24 mouse cellular contexts compared by ENCODE assay signal in genomic region chr1:184039301-184039700, GRCm38 (mm10). TPM values are rescaled to one million over a fixed set of nuclear protein-coding genes. Genes with fewer than 3 reads are reported as not detected.
DNase-seq lines count a peak whose midpoint lies in the region; ATAC-seq and TF ChIP-seq lines count a peak whose summit lies in the region.
"Had no signal": no experiment of that assay in that cellular context is flagged by ENCODE, and none has a peak within 500 bp of the region (broad histone marks: within the 10 kb centered on the region; RNA-seq: fewer than 3 reads in every experiment).

No protein-coding gene starts in this region.

- 0 out of 2 replicates have a peak overlapping the region, but pooled peaks have one; percentile 31 for H3K4me2 ChIP-seq in embryonic facial prominence, embryonic 13.5 days
- no peak overlapping the region for H3K4me2 ChIP-seq in heart, postnatal 0 days (ENCODE audit: low read depth, low read length)
- H3K4me2 ChIP-seq: embryonic facial prominence, embryonic 12.5 days; liver, embryonic 13.5 days had no signal

- H3K27ac ChIP-seq in embryonic facial prominence, embryonic 13.5 days = no peak overlapping the region
- no peak overlapping the region for H3K27ac ChIP-seq in embryonic facial prominence, embryonic 10.5 days (replicated peaks)
- H3K27ac ChIP-seq in heart, embryonic 10.5 days = 0 out of 2 replicates have a peak overlapping the region, but pooled peaks have one; percentile 88
- no peak overlapping the region for H3K27ac ChIP-seq in heart, postnatal 0 days (ENCODE audit: low read depth)
- no peak overlapping the region for H3K27ac ChIP-seq in testis, adult 2 months (ENCODE audit: control insufficient read depth, insufficient read depth, low read depth, low read length)
- H3K27ac ChIP-seq: embryonic facial prominence, embryonic 12.5 days; hindbrain, postnatal 0 days; liver, embryonic 13.5 days; stomach, postnatal 0 days had no signal

- 0 out of 2 replicates have a peak, but pooled peaks cover 9% of the 10 kb centered on the region for H3K36me3 ChIP-seq in embryonic facial prominence, embryonic 13.5 days
- peaks cover 4% of the 10 kb centered on the region; the same call in 1 of the 2 replicates for H3K36me3 ChIP-seq in embryonic facial prominence, embryonic 10.5 days (replicated peaks)
- peaks cover 27% of the 10 kb centered on the region for H3K36me3 ChIP-seq in heart, embryonic 10.5 days
- peaks cover 3% of the 10 kb centered on the region; the same call in 1 of the 2 replicates for H3K36me3 ChIP-seq in heart, postnatal 0 days (replicated peaks; ENCODE audit: control insufficient read depth, insufficient read depth, low read length)
- H3K36me3 ChIP-seq in testis, adult 2 months (ENCODE audit: control insufficient read depth, insufficient read depth, low read length) = no peaks in the 10 kb centered on the region
- H3K36me3 ChIP-seq: embryonic facial prominence, embryonic 12.5 days; liver, embryonic 13.5 days had no signal

- no peak overlapping the region for H3K4me3 ChIP-seq in embryonic facial prominence, embryonic 13.5 days
- H3K4me3 ChIP-seq in embryonic facial prominence, embryonic 10.5 days = no peak overlapping the region
- H3K4me3 ChIP-seq in heart, embryonic 10.5 days = no peak overlapping the region
- H3K4me3 ChIP-seq in heart, postnatal 0 days (ENCODE audit: low read depth, low read length) = no peak overlapping the region
- peak overlapping the region; percentile 70 for H3K4me3 ChIP-seq in testis, adult 2 months (ENCODE audit: control insufficient read depth, low read depth, low read length)
- H3K4me3 ChIP-seq: embryonic facial prominence, embryonic 12.5 days; erythroblast, embryonic 14.5 days; liver, embryonic 13.5 days had no signal

- no peak for ATAC-seq in embryonic facial prominence, embryonic 13.5 days (ENCODE audit: insufficient number of reproducible peaks, insufficient read depth, low FRiP score, low TSS enrichment, low read depth)
- no peak for ATAC-seq in heart, postnatal 0 days (ENCODE audit: insufficient read depth, low read depth)
- ATAC-seq: activated CD4-positive, CD25-positive, alpha-beta regulatory T cell, adult 4 months; forebrain, embryonic 14.5 days; hindbrain, postnatal 0 days; intestine, embryonic 16.5 days; midbrain, embryonic 16.5 days had no signal

- no peak for DNase-seq in embryonic facial prominence, embryonic 10.5 days (ENCODE audit: low spot score)
- no peak for DNase-seq in heart, embryonic 10.5 days (ENCODE audit: low spot score)
- DNase-seq in heart, adult 18-20 months = no peak
- peak; percentile 1 for DNase-seq in heart, postnatal 0 days (ENCODE audit: low spot score)
- no peak for DNase-seq in heart, postnatal 25 days (ENCODE audit: low spot score)
- DNase-seq in testis, postnatal 14 days (ENCODE audit: low spot score) = no peak
- DNase-seq: adrenal gland, adult 8-10 months; cerebellum, adult 18-20 months; cerebellum, postnatal 14 days; kidney, adult 9 months; kidney, postnatal 36 days; liver, embryonic 13.5 days; lung, adult 2 months; thymus, postnatal 14 days had no signal

- no peak for TF ChIP-seq EP300 in heart, postnatal 0 days (IDR thresholded peaks at IDR 0.05; ENCODE audit: low read depth)

- H3K9ac ChIP-seq in embryonic facial prominence, embryonic 13.5 days = no peak overlapping the region
- H3K9ac ChIP-seq in heart, postnatal 0 days (replicated peaks; ENCODE audit: low read depth, low read length) = no peak overlapping the region
- H3K9ac ChIP-seq: embryonic facial prominence, embryonic 12.5 days; liver, embryonic 13.5 days had no signal

- WGBS in embryonic facial prominence, embryonic 13.5 days = 94% methylated on average over 10 of the region's 10 CpGs
- whole genome bisulfite sequencing in embryonic facial prominence, embryonic 10.5 days = 90% methylated on average over 10 of the region's 10 CpGs
- WGBS in heart, embryonic 10.5 days = 85% methylated on average over 10 of the region's 10 CpGs
- WGBS in heart, postnatal 0 days = 90% methylated on average over 10 of the region's 10 CpGs

- no peak for TF ChIP-seq POLR2A in testis, adult 2 months (IDR thresholded peaks at IDR 0.05; ENCODE audit: control insufficient read depth, low read depth, low read length)

- intact Hi-C loops in heart, postnatal 25 days (cut with DNase I) = loop anchor here (5.0 to 10.0 kb wide), 3 partner anchors 133 to 696 kb away; partner anchors contain the start of gene Hlx

- TF ChIP-seq CTCF in heart, postnatal 0 days (IDR thresholded peaks at IDR 0.05; ENCODE audit: low read depth) = no peak
- TF ChIP-seq CTCF in testis, adult 2 months (IDR thresholded peaks at IDR 0.05; ENCODE audit: control insufficient read depth, insufficient read depth, insufficient replicate concordance, low read depth, low read length) = no peak

- peaks cover 22% of the 10 kb centered on the region for H3K4me1 ChIP-seq in embryonic facial prominence, embryonic 13.5 days
- peaks cover 38% of the 10 kb centered on the region for H3K4me1 ChIP-seq in embryonic facial prominence, embryonic 10.5 days
- H3K4me1 ChIP-seq in heart, embryonic 10.5 days = peaks cover 56% of the 10 kb centered on the region
- peaks cover 24% of the 10 kb centered on the region; the same call in 1 of the 2 replicates for H3K4me1 ChIP-seq in heart, postnatal 0 days (ENCODE audit: control insufficient read depth, insufficient read depth)
- H3K4me1 ChIP-seq in testis, adult 2 months (ENCODE audit: control insufficient read depth, insufficient read depth, low read length) = peaks cover 5% of the 10 kb centered on the region

- no peaks in the 10 kb centered on the region for H3K27me3 ChIP-seq in embryonic facial prominence, embryonic 13.5 days
- H3K27me3 ChIP-seq in embryonic facial prominence, embryonic 10.5 days (replicated peaks; ENCODE audit: low read depth, poor library complexity, severe bottlenecking) = peaks cover 13% of the 10 kb centered on the region; the same call in 1 of the 2 replicates
- no peaks in the 10 kb centered on the region for H3K27me3 ChIP-seq in heart, embryonic 10.5 days (ENCODE audit: insufficient read depth, poor library complexity, severe bottlenecking)
- H3K27me3 ChIP-seq in heart, postnatal 0 days (ENCODE audit: control insufficient read depth, insufficient read depth, low read length) = no peaks in the 10 kb centered on the region
- no peaks in the 10 kb centered on the region for H3K27me3 ChIP-seq in testis, adult 2 months (ENCODE audit: control insufficient read depth, insufficient read depth, low read length)
- H3K27me3 ChIP-seq: embryonic facial prominence, embryonic 12.5 days; liver, embryonic 13.5 days had no signal

- H3K9me3 ChIP-seq in embryonic facial prominence, embryonic 13.5 days = no peaks in the 10 kb centered on the region
- no peaks in the 10 kb centered on the region for H3K9me3 ChIP-seq in embryonic facial prominence, embryonic 10.5 days
- H3K9me3 ChIP-seq in heart, embryonic 10.5 days = no peaks in the 10 kb centered on the region
- H3K9me3 ChIP-seq in heart, postnatal 0 days (replicated peaks; ENCODE audit: control insufficient read depth, low read length) = no peaks in the 10 kb centered on the region
- H3K9me3 ChIP-seq: embryonic facial prominence, embryonic 12.5 days; liver, embryonic 13.5 days had no signal

RNA-seq across cellular contexts. Expression of gene 1700056E22Rik, which starts 5.2 kb away (rescaled TPM):
- polyA plus RNA-seq in embryonic facial prominence, embryonic 13.5 days (2015; fragmentation: Nextera tagmentation; extraction: Ambion mirVana) = 1.1 and 1.5 TPM in 2 replicates
- polyA plus RNA-seq in embryonic facial prominence, embryonic 10.5 days (2016; fragmentation: Nextera tagmentation; extraction: Ambion mirVana) = 0.58 and 1.1 TPM in 2 replicates
- 1.1 and 1.3 TPM in 2 replicates for polyA plus RNA-seq in heart, embryonic 10.5 days (2016; fragmentation: Nextera tagmentation; extraction: Ambion mirVana)
- total RNA-seq in heart, adult 18-20 months (2021) = 1 to 10 TPM in 1 of 2 experiments, under 1 TPM in 1; 0.55 to 1.6 TPM
- not detected in 2 replicates for total RNA-seq in heart, postnatal 0 days (2014; rRNA removed; ENCODE audit: low replicate concordance)
- 2.2 and 3.0 TPM in 2 replicates for polyA plus RNA-seq in heart, postnatal 0 days (2015; fragmentation: Nextera tagmentation; extraction: Ambion mirVana)
- under 1 TPM; 0.75 to 0.86 TPM for total RNA-seq in heart, postnatal 25 days (2021)
- polyA plus RNA-seq in testis, adult 2 months (2012; rRNA removed) = 77.0 and 101 TPM in 2 replicates

RNA-seq across cellular contexts. Expression of gene Dusp10, which starts 26.2 kb away (rescaled TPM):
- 13.1 and 14.1 TPM in 2 replicates for polyA plus RNA-seq in embryonic facial prominence, embryonic 13.5 days (2015; fragmentation: Nextera tagmentation; extraction: Ambion mirVana)
- polyA plus RNA-seq in embryonic facial prominence, embryonic 10.5 days (2016; fragmentation: Nextera tagmentation; extraction: Ambion mirVana) = 3.0 and 3.1 TPM in 2 replicates
- 8.5 and 12.3 TPM in 2 replicates for polyA plus RNA-seq in heart, embryonic 10.5 days (2016; fragmentation: Nextera tagmentation; extraction: Ambion mirVana)
- total RNA-seq in heart, adult 18-20 months (2021) = 1 to 10 TPM; 3.6 to 5.0 TPM
- 13.4 and 31.1 TPM in 2 replicates for total RNA-seq in heart, postnatal 0 days (2014; rRNA removed; ENCODE audit: low replicate concordance)
- 7.7 and 8.6 TPM in 2 replicates for polyA plus RNA-seq in heart, postnatal 0 days (2015; fragmentation: Nextera tagmentation; extraction: Ambion mirVana)
- 1 to 10 TPM; 7.4 to 8.6 TPM for total RNA-seq in heart, postnatal 25 days (2021)
- 36.6 and 42.7 TPM in 2 replicates for polyA plus RNA-seq in testis, adult 2 months (2012; rRNA removed)

Comparison
In these comparisons a context has a peak if more than half of its experiments do, and no peak if none do; other contexts are left out.
1. RNA of gene 1700056E22Rik, which starts 5.2 kb away (polyA plus RNA-seq): 77.0 to 101 TPM in testis, adult 2 months; 2.2 to 3.0 TPM in heart, postnatal 0 days, 1.1 to 1.5 TPM in embryonic facial prominence, embryonic 13.5 days, 1.1 to 1.3 TPM in heart, embryonic 10.5 days and 0.58 to 1.1 TPM in embryonic facial prominence, embryonic 10.5 days; every median in the first group is over 10 times any median in the second.